Mouse (Mus musculus): ENCODE measurements around the gene Strn4. TPM values are rescaled to one million over a fixed set of nuclear protein-coding genes. Genes with fewer than 3 reads are reported as not detected.

The Strn4 gene
- polyA plus RNA-seq, 1 experiment from 2014 or later: 33.7 TPM

DNA sequence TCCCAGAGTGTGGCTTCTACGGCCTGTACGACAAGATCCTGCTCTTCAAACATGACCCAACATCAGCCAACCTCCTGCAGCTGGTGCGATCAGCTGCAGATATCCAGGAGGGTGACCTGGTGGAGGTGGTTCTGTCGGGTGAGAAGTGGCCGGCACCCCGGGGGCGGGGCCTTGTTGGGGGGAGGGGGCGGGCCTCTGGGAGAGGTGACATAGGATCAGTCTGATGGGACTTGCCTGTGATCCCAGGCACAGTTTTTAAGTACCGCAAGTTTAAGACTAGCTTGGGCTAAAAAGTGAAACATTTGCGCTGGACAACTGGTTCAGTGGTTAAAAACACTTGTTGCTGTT is 30.1 kb downstream of the Strn4 start:
- 48% methylated on average over 10 of the region's 10 CpGs for WGBS
- Histone ChIP-seq H3K4me1 (replicated peaks; ENCODE audit: control insufficient read depth, insufficient read depth, low read length) (no peaks in the 10 kb centered on the region), H3K36me3 (ENCODE audit: control insufficient read depth, insufficient read depth) (peaks cover 28% of the 10 kb centered on the region), H3K27ac (ENCODE audit: low read depth, low read length) (peak overlapping the region; percentile 76), H3K27me3 (replicated peaks; ENCODE audit: control insufficient read depth, insufficient read depth, low read length) (no peaks in the 10 kb centered on the region), H3K9me3 (ENCODE audit: control insufficient read depth) (no peaks in the 10 kb centered on the region), H3K4me2 (replicated peaks; ENCODE audit: low read depth) (peak overlapping the region; percentile 84), H3K9ac (ENCODE audit: low read depth, low read length) (no peak overlapping the region), H3K4me3 (ENCODE audit: low read depth, low read length) (peak overlapping the region; percentile 76)
- ATAC-seq: 0 out of 2 replicates have a peak, but pooled peaks have one; percentile 7
- TF ChIP-seq CTCF (IDR thresholded peaks at IDR 0.05; ENCODE audit: low read depth): no peak

DNA sequence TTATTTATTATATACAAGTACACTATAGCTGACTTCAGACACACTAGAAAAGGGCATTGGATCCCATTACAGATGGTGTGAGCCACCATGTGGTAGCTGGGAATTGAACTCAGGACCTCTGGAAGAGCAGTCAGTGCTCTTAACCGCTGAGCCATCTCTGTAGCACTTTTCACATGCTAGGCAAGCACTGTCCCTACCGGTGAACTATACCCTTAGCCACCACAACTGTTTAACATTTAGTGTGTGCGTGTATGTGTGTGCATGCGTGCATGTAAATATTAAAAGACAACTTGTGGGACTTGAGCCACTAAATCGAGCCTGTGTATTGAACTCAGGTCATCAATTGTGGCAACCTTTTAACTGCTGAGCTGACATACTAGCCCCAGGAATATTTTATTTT is 31.1 kb downstream of the Strn4 start:
- TF ChIP-seq CTCF (IDR thresholded peaks at IDR 0.05; ENCODE audit: low read depth): no peak
- Histone ChIP-seq H3K4me1 (replicated peaks; ENCODE audit: control insufficient read depth, insufficient read depth, low read length) (no peaks in the 10 kb centered on the region), H3K4me3 (ENCODE audit: low read depth, low read length) (no peak overlapping the region), H3K9me3 (ENCODE audit: control insufficient read depth) (no peaks in the 10 kb centered on the region), H3K36me3 (ENCODE audit: control insufficient read depth, insufficient read depth) (peaks cover 32% of the 10 kb centered on the region), H3K4me2 (replicated peaks; ENCODE audit: low read depth) (no peak overlapping the region), H3K9ac (ENCODE audit: low read depth, low read length) (no peak overlapping the region), H3K27ac (ENCODE audit: low read depth, low read length) (no peak overlapping the region), H3K27me3 (replicated peaks; ENCODE audit: control insufficient read depth, insufficient read depth, low read length) (no peaks in the 10 kb centered on the region)
- no peak for ATAC-seq
- WGBS: 93% methylated on average over 5 of the region's 5 CpGs

DNA sequence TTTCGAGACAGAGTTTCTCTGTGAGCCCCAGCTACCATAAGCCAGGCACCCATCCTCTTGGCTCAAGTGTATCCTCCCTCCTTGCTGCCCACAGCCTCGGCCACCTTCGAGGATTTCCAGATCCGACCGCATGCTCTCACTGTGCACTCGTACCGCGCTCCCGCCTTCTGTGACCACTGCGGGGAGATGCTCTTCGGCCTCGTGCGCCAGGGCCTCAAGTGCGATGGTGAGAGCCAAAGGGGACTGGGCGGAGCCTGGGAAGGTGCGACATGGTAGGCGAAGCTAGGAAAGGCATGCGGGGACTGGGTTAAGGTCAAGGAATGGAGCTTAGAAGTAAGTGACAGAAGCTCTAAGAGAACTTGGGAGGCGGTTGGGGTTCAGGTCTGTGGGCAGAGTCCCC is 31.8 kb downstream of the Strn4 start:
- whole genome bisulfite sequencing: 88% methylated on average over 19 of the region's 19 CpGs
- Histone ChIP-seq H3K9me3 (ENCODE audit: control insufficient read depth) (no peaks in the 10 kb centered on the region), H3K4me1 (replicated peaks; ENCODE audit: control insufficient read depth, insufficient read depth, low read length) (no peaks in the 10 kb centered on the region), H3K9ac (ENCODE audit: low read depth, low read length) (no peak overlapping the region), H3K36me3 (ENCODE audit: control insufficient read depth, insufficient read depth) (peaks cover 34% of the 10 kb centered on the region), H3K4me3 (ENCODE audit: low read depth, low read length) (no peak overlapping the region), H3K27ac (ENCODE audit: low read depth, low read length) (no peak overlapping the region), H3K4me2 (replicated peaks; ENCODE audit: low read depth) (no peak overlapping the region), H3K27me3 (replicated peaks; ENCODE audit: control insufficient read depth, insufficient read depth, low read length) (no peaks in the 10 kb centered on the region)
- no peak for ATAC-seq
- no peak for TF ChIP-seq CTCF (IDR thresholded peaks at IDR 0.05; ENCODE audit: low read depth)

- Histone ChIP-seq H3K27me3 (replicated peaks; ENCODE audit: control insufficient read depth, insufficient read depth, low read length) (no peaks in the 10 kb centered on the region), H3K4me1 (replicated peaks; ENCODE audit: control insufficient read depth, insufficient read depth, low read length) (no peaks in the 10 kb centered on the region), H3K4me3 (ENCODE audit: low read depth, low read length) (no peak overlapping the region), H3K9me3 (ENCODE audit: control insufficient read depth) (no peaks in the 10 kb centered on the region), H3K27ac (ENCODE audit: low read depth, low read length) (no peak overlapping the region), H3K9ac (ENCODE audit: low read depth, low read length) (no peak overlapping the region), H3K36me3 (ENCODE audit: control insufficient read depth, insufficient read depth) (peaks cover 37% of the 10 kb centered on the region), H3K4me2 (replicated peaks; ENCODE audit: low read depth) (no peak overlapping the region)
- peak; percentile 70 for TF ChIP-seq CTCF (IDR thresholded peaks at IDR 0.05; ENCODE audit: low read depth)
- ATAC-seq: no peak
- 46% methylated on average over 17 of the region's 17 CpGs for WGBS
These were observed 32.9 kb downstream of the Strn4 start for GRCm38 (mm10) chr7:16848579-16848978.

DNA sequence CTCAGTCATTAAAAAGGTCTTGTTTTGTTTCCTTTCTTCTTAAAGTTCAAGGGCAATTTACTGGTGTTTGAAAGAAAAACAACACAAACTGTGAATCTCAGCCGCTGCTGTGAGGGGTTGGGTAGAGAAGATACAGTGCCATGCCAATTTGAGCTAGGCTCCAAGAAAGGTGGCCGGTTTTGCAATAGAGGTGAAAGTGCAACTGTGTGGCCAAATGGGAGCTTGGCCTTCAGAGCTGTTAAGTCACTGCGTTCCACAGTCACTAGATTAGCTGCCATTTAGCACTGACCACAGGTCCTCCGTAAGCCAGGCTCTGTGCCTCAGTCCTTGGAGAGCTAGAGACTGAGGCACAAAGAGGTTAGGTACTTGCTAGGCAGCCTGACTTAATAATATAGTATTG is 35.9 kb downstream of the Strn4 start:
- no peak for ATAC-seq
- Histone ChIP-seq H3K4me1 (replicated peaks; ENCODE audit: control insufficient read depth, insufficient read depth, low read length) (no peaks in the 10 kb centered on the region), H3K27me3 (replicated peaks; ENCODE audit: control insufficient read depth, insufficient read depth, low read length) (no peaks in the 10 kb centered on the region), H3K36me3 (ENCODE audit: control insufficient read depth, insufficient read depth) (peaks cover 67% of the 10 kb centered on the region), H3K9ac (ENCODE audit: low read depth, low read length) (no peak overlapping the region), H3K9me3 (ENCODE audit: control insufficient read depth) (no peaks in the 10 kb centered on the region), H3K4me2 (replicated peaks; ENCODE audit: low read depth) (no peak overlapping the region), H3K27ac (ENCODE audit: low read depth, low read length) (no peak overlapping the region), H3K4me3 (ENCODE audit: low read depth, low read length) (no peak overlapping the region)
- TF ChIP-seq CTCF (IDR thresholded peaks at IDR 0.05; ENCODE audit: low read depth): no peak
- 86% methylated on average over 4 of the region's 4 CpGs for WGBS

- 61% methylated on average over 14 of the region's 14 CpGs for WGBS
- Histone ChIP-seq H3K9ac (ENCODE audit: low read depth, low read length) (no peak overlapping the region), H3K27ac (ENCODE audit: low read depth, low read length) (no peak overlapping the region)
These were observed 37.7 kb downstream of the Strn4 start for GRCm38 (mm10) chr7:16853302-16853831.

DNA sequence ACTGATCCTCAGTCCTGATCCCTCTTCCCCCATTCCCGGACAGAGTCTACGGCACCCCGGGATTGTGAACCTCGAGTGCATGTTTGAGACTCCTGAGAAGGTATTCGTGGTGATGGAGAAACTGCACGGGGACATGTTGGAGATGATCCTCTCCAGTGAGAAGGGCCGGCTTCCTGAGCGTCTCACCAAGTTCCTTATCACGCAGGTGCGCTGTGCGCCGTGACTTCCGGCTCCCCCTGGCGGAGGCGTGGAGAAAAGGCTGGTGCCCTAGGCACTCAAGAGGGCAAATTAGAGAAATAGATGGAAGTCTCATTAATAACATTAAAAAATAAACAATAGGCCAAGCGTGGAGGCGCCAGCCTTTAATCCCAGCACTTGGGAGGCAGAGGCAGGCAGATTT is 42.6 kb downstream of the Strn4 start:
- H3K27ac ChIP-seq (ENCODE audit: low read depth, low read length): no peak overlapping the region
- peak; percentile 80 for TF ChIP-seq CTCF (IDR thresholded peaks at IDR 0.05; ENCODE audit: low read depth)
- peaks cover 72% of the 10 kb centered on the region for H3K36me3 ChIP-seq (ENCODE audit: control insufficient read depth, insufficient read depth)
- no peak overlapping the region for H3K4me2 ChIP-seq (replicated peaks; ENCODE audit: low read depth)
- H3K27me3 ChIP-seq (replicated peaks; ENCODE audit: control insufficient read depth, insufficient read depth, low read length): no peaks in the 10 kb centered on the region
- H3K4me1 ChIP-seq (replicated peaks; ENCODE audit: control insufficient read depth, insufficient read depth, low read length): no peaks in the 10 kb centered on the region
- H3K4me3 ChIP-seq (ENCODE audit: low read depth, low read length): no peak overlapping the region
- no peak overlapping the region for H3K9ac ChIP-seq (ENCODE audit: low read depth, low read length)
- 0 out of 2 replicates have a peak, but pooled peaks have one; percentile 36 for ATAC-seq
- 28% methylated on average over 17 of the region's 17 CpGs for WGBS
- H3K9me3 ChIP-seq (ENCODE audit: control insufficient read depth): no peaks in the 10 kb centered on the region

More at GRCm38 (mm10) chr7:16853302-16853831, 37.7 kb downstream of the Strn4 start:
- no peaks in the 10 kb centered on the region for H3K9me3 ChIP-seq (ENCODE audit: control insufficient read depth)
- no peak overlapping the region for H3K4me3 ChIP-seq (ENCODE audit: low read depth, low read length)
- no peak for TF ChIP-seq CTCF (IDR thresholded peaks at IDR 0.05; ENCODE audit: low read depth)
- H3K27me3 ChIP-seq (replicated peaks; ENCODE audit: control insufficient read depth, insufficient read depth, low read length): no peaks in the 10 kb centered on the region
- peaks cover 75% of the 10 kb centered on the region for H3K36me3 ChIP-seq (ENCODE audit: control insufficient read depth, insufficient read depth)
- no peak overlapping the region; the same call in 1 of the 2 replicates for H3K4me2 ChIP-seq (replicated peaks; ENCODE audit: low read depth)
- H3K4me1 ChIP-seq (replicated peaks; ENCODE audit: control insufficient read depth, insufficient read depth, low read length): no peaks in the 10 kb centered on the region
- ATAC-seq: 0 out of 2 replicates have a peak, but pooled peaks have one; percentile 4

All from intestine, postnatal 0 days (tissue).